Mouse (Mus musculus) small intestine, adult 2 months (tissue): ENCODE data around the gene Creb5.

Experiments used
- CTCF ChIP-seq: fragments of 200-500 bp; IDR thresholded peaks from 2 replicates; pipeline ENCODE4 v1.5.1; 2012; ENCODE audit warnings: low read depth, mild to moderate bottlenecking, control low read depth, inconsistent platforms, low read length, moderate library complexity, mixed read lengths; ENCODE audit not compliant: insufficient replicate concordance, insufficient read length; ENCODE audit errors: extremely low read depth
- POLR2A ChIP-seq: fragments of 200-500 bp; IDR thresholded peaks from 2 replicates; pipeline ENCODE4 v1.6.1; 2012; ENCODE audit warnings: low read depth, mild to moderate bottlenecking, control low read depth, inconsistent platforms, low read length, moderate library complexity

DNA sequence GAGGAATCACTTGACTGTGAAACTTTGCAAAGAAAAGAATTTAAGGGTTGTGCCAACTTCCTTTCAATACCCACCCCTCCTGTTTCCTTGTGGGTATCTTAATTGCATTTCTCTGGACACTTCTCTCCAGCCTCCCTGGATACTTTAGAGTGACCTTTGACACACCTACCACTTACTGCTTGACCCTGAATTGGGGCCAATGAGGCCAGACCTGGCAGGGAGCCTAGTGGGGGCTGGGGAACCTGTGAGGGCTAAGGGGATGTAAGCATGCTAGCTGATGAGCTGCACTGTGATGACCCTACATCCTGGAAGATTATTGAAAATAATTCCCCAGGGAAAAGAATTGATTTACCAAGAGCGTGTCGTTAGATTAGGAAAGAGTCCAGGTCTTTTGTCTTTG lies 17.1 kb downstream of the Creb5 start:
- TF ChIP-seq CTCF, result no peak
- TF ChIP-seq POLR2A, result no peak
